Mouse (Mus musculus): ENCODE results near the gene Magi2.

- TF ChIP-seq CTCF (IDR thresholded peaks at IDR 0.05; ENCODE audit: extremely low read depth, insufficient read depth, insufficient read length, insufficient replicate concordance) (no peak), POLR2A (IDR thresholded peaks at IDR 0.05; ENCODE audit: low read depth, low read length) (no peak)
Measured at GRCm38 (mm10) chr5:20404533-20404932, 1177.7 kb downstream of the Magi2 start.
